Mouse (Mus musculus) heart, adult 8-10 months (tissue): Measurements from ENCODE around the gene Setd4. TPM values are rescaled to one million over a fixed set of nuclear protein-coding genes. Genes with fewer than 3 reads are reported as not detected.

Experiments used
- DNase-seq: peaks from one replicate; pipeline ENCODE4 v3.0.0; 2022; ENCODE audit warnings: low spot score
- total RNA-seq, 4 experiments: library from RNA; stranded (reverse); gene quantifications; 2 replicates each; pipeline ENCODE4 v1.2.4; 2022

The Setd4 gene
- total RNA-seq, 4 experiments from 2014 or later, result 1.3 to 3.3 (median 1.6) TPM

DNA sequence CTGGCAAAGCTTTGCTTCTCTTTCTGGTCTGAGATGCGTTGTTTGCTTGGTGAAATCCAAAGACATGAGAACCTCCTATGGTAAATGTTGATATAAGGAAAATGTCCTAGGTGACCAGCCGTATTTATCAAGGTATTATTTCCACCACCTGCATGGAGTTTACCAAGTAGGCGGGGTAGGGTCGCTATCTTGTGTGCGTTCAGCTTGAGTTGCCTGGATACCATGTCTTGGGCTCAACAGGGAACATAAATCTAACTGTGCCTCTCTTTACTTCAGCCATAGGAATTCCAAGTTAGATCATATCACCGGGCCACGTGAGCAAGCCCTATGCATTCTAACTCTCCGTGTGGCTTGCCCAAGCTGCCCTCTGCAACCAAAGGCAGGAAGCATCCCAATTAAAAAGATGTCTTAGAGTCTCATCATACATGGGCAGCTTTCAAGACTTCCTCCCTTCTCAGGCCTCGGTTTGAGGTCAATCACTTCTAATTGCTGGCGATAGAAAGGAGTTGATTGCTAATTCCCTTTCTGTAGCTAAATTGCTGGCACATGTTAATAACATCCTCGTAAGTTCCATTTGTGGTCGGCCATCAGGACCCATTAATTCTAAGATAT, 57.4 kb downstream of the Setd4 start:
- DNase-seq, result no peak

DNA sequence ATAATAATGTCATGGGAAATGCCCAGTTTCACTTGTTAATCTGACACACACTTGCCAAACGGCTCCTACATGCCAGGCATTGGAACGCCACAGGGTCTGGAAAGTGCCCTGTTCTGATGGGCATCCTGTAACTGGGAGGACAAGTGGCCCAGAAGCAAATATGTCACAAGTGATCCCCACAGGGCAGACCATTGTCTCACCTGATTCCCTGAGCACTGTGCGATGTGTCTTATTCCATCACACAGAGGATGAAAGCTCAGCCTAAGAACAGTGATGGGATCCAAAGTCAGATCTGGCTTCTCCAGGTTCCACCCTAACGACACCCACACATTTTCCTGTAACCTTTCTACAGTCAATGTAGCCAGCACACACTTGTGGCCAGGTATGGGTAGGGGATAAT, 58.9 kb downstream of the Setd4 start:
- no peak for DNase-seq

DNA sequence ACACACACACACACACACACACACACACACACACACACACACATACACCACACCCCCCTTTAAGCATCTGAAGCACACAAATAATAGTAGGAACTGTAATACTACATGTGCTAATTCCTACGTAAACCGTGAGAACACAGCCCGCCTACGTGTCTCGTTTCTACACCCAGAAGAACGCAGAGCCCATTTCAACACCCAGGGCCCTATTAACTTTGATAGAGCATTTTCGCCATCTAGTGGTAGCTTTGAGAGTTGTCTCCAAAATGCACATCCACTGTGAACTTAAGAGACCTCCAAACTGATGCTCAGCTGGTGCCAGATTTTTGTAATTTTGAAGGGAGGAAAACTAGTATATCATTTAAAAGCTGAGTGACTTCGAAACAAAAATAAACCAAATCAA, 60.2 kb downstream of the Setd4 start:
- DNase-seq, result peak; percentile 66

DNA sequence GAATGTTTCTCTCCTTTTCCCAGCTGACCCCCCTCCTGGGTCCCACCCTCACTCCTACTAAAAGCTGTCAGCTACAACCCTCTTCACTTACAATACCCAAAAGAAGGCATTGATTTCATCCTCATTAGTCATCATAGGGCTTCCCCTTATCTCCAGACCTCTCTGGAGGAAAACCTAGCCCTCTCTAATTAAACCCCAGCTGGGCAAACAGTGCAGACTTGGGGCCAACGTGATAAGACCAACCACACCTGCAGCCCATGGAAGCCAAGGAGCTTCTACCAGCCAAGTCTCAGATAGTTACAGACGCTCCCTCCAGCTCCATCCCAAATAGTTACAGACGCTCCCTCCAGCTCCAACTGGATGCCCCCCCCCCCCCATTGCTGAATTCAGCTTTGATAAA, 64.0 kb downstream of the Setd4 start:
- DNase-seq, result no peak

DNA sequence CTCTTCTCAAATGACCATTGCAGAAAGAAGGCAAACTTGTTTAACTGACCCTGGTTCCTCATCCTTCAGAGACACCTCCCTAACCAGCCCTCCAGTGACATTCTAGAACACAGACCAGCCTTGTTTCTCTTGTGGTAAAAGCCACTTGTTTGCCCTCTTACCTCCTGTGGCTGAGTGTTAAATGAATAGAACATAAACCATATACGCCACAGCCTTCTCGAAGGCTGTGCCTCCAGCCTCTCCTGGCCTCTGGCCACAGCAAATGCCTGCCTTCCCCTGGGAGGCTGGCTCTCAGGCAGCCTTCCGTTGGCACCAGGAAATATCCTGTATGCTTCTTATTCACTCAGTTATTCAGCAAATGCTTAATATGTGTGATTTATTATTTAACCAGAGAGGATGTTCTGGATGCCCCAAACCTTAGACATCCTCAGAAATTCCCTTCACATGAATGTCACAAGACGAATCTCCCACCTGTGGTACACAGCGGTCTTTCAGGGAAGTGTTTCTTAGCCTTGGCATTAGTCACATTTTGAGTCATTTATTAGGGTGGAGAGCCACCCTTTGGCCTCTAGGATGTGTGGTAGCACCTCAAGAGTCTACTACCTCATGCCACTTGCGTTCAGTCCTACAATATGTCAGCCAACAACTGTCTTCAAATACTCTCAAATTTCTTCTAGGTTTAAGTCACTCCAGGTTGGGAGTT, 68.6 kb downstream of the Setd4 start:
- DNase-seq, result no peak

Other genes with a start within 250 kb of the Setd4 start
- gene Cbr1, start 1.8 kb upstream of the Setd4 start, total RNA-seq, result 10 to 100 TPM; 35.9 to 39.0 (median 38.0) TPM
- 1 to 10 TPM; 1.2 to 2.0 (median 1.5) TPM for gene Gm5678, start 24.0 kb upstream of the Setd4 start, total RNA-seq
- 1 to 10 TPM; 1.4 to 3.2 (median 2.4) TPM for gene Cbr3, start 79.2 kb upstream of the Setd4 start, total RNA-seq
- 10 to 100 TPM; 16.6 to 19.7 (median 16.8) TPM for gene Dop1b, start 107.8 kb upstream of the Setd4 start, total RNA-seq
- 10 to 100 TPM; 12.7 to 25.2 (median 15.9) TPM for gene Morc3, start 228.1 kb upstream of the Setd4 start, total RNA-seq